Mouse (Mus musculus): ENCODE data around the gene Fstl1. TPM values are rescaled to one million over a fixed set of nuclear protein-coding genes. Genes with fewer than 3 reads are reported as not detected.

Fstl1 gene
- polyA plus RNA-seq, 1 experiment from 2014 or later, result 420 TPM

GRCm38 (mm10) chr16:37752876-37753275 lies 23.8 kb upstream of the Fstl1 start:
- WGBS, result 32% methylated on average over 2 of the region's 2 CpGs
- no peak overlapping the region for H3K4me2 ChIP-seq (ENCODE audit: low read depth, low read length)
- H3K27me3 ChIP-seq (ENCODE audit: control insufficient read depth, insufficient read depth, low read length), result no peaks in the 10 kb centered on the region
- no peak overlapping the region for H3K4me3 ChIP-seq (ENCODE audit: low read length)
- no peak overlapping the region for H3K9ac ChIP-seq (ENCODE audit: low read length)
- H3K36me3 ChIP-seq (ENCODE audit: control insufficient read depth, insufficient read depth), result no peaks in the 10 kb centered on the region
- peak; percentile 25; the same call in 1 of the 2 replicates for ATAC-seq (replicated peaks; ENCODE audit: extremely low read depth, insufficient read depth, low FRiP score)
- no peaks in the 10 kb centered on the region for H3K9me3 ChIP-seq (replicated peaks; ENCODE audit: control insufficient read depth, low read length)
- peaks cover 36% of the 10 kb centered on the region for H3K4me1 ChIP-seq (ENCODE audit: control insufficient read depth, insufficient read depth, low read length)
- H3K27ac ChIP-seq (ENCODE audit: low read length), result peak overlapping the region; percentile 10

- no peak overlapping the region for H3K4me3 ChIP-seq (ENCODE audit: low read length)
- no peaks in the 10 kb centered on the region for H3K9me3 ChIP-seq (replicated peaks; ENCODE audit: control insufficient read depth, low read length)
- H3K4me2 ChIP-seq (ENCODE audit: low read depth, low read length), result no peak overlapping the region
- peak overlapping the region; percentile 83 for H3K27ac ChIP-seq (ENCODE audit: low read length)
- H3K36me3 ChIP-seq (ENCODE audit: control insufficient read depth, insufficient read depth), result no peaks in the 10 kb centered on the region
- no peaks in the 10 kb centered on the region for H3K27me3 ChIP-seq (ENCODE audit: control insufficient read depth, insufficient read depth, low read length)
- 43% methylated on average over 1 of the region's 1 CpGs for WGBS
- H3K4me1 ChIP-seq (ENCODE audit: control insufficient read depth, insufficient read depth, low read length), result peaks cover 37% of the 10 kb centered on the region
- no peak for ATAC-seq (replicated peaks; ENCODE audit: extremely low read depth, insufficient read depth, low FRiP score)
- no peak overlapping the region for H3K9ac ChIP-seq (ENCODE audit: low read length)
These were observed 22.9 kb upstream of the Fstl1 start for GRCm38 (mm10) chr16:37753809-37754208.

GRCm38 (mm10) chr16:37754483-37754882 lies 22.2 kb upstream of the Fstl1 start:
- 16% methylated on average over 4 of the region's 4 CpGs for WGBS
- Histone ChIP-seq H3K27me3 (ENCODE audit: control insufficient read depth, insufficient read depth, low read length) (no peaks in the 10 kb centered on the region), H3K9ac (ENCODE audit: low read length) (0 out of 2 replicates have a peak overlapping the region, but pooled peaks have one; percentile 1), H3K9me3 (replicated peaks; ENCODE audit: control insufficient read depth, low read length) (no peaks in the 10 kb centered on the region), H3K4me3 (ENCODE audit: low read length) (no peak overlapping the region), H3K36me3 (ENCODE audit: control insufficient read depth, insufficient read depth) (no peaks in the 10 kb centered on the region), H3K4me2 (ENCODE audit: low read depth, low read length) (no peak overlapping the region), H3K4me1 (ENCODE audit: control insufficient read depth, insufficient read depth, low read length) (peaks cover 37% of the 10 kb centered on the region), H3K27ac (ENCODE audit: low read length) (peak overlapping the region; percentile 83)
- peak; percentile 73 for ATAC-seq (replicated peaks; ENCODE audit: extremely low read depth, insufficient read depth, low FRiP score)

GRCm38 (mm10) chr16:37757223-37757622 lies 19.4 kb upstream of the Fstl1 start:
- Histone ChIP-seq H3K27me3 (ENCODE audit: control insufficient read depth, insufficient read depth, low read length) (no peaks in the 10 kb centered on the region), H3K4me1 (ENCODE audit: control insufficient read depth, insufficient read depth, low read length) (peaks cover 37% of the 10 kb centered on the region), H3K4me2 (ENCODE audit: low read depth, low read length) (0 out of 2 replicates have a peak overlapping the region, but pooled peaks have one; percentile 23), H3K9ac (ENCODE audit: low read length) (no peak overlapping the region), H3K4me3 (ENCODE audit: low read length) (no peak overlapping the region), H3K36me3 (ENCODE audit: control insufficient read depth, insufficient read depth) (no peaks in the 10 kb centered on the region), H3K27ac (ENCODE audit: low read length) (peak overlapping the region; percentile 92), H3K9me3 (replicated peaks; ENCODE audit: control insufficient read depth, low read length) (no peaks in the 10 kb centered on the region)
- ATAC-seq (replicated peaks; ENCODE audit: extremely low read depth, insufficient read depth, low FRiP score), result peak; percentile 58
- 64% methylated on average over 2 of the region's 2 CpGs for WGBS

- Histone ChIP-seq H3K27me3 (ENCODE audit: control insufficient read depth, insufficient read depth, low read length) (no peaks in the 10 kb centered on the region), H3K4me2 (ENCODE audit: low read depth, low read length) (no peak overlapping the region), H3K4me3 (ENCODE audit: low read length) (no peak overlapping the region), H3K4me1 (ENCODE audit: control insufficient read depth, insufficient read depth, low read length) (peaks cover 5% of the 10 kb centered on the region; the same call in 1 of the 2 replicates), H3K36me3 (ENCODE audit: control insufficient read depth, insufficient read depth) (no peaks in the 10 kb centered on the region), H3K27ac (ENCODE audit: low read length) (no peak overlapping the region), H3K9me3 (replicated peaks; ENCODE audit: control insufficient read depth, low read length) (no peaks in the 10 kb centered on the region), H3K9ac (ENCODE audit: low read length) (no peak overlapping the region)
- 65% methylated on average over 5 of the region's 5 CpGs for WGBS
- no peak for ATAC-seq (replicated peaks; ENCODE audit: extremely low read depth, insufficient read depth, low FRiP score)
These were observed 12.9 kb upstream of the Fstl1 start for GRCm38 (mm10) chr16:37763797-37764196.

GRCm38 (mm10) chr16:37776166-37776859 lies 360 bp upstream of the Fstl1 start:
- ATAC-seq (replicated peaks; ENCODE audit: extremely low read depth, insufficient read depth, low FRiP score), result 0 out of 2 replicates have a peak, but pooled peaks have one; percentile 12
- peak overlapping the region; percentile 83 for H3K4me3 ChIP-seq (ENCODE audit: low read length)
- H3K36me3 ChIP-seq (ENCODE audit: control insufficient read depth, insufficient read depth), result 0 out of 2 replicates have a peak, but pooled peaks cover 4% of the 10 kb centered on the region
- H3K9ac ChIP-seq (ENCODE audit: low read length), result peak overlapping the region; percentile 91
- H3K4me2 ChIP-seq (ENCODE audit: low read depth, low read length), result peak overlapping the region; percentile 62
- peaks cover 19% of the 10 kb centered on the region for H3K4me1 ChIP-seq (ENCODE audit: control insufficient read depth, insufficient read depth, low read length)
- H3K27ac ChIP-seq (ENCODE audit: low read length), result no peak overlapping the region; the same call in 1 of the 2 replicates
- WGBS, result 32% methylated on average over 14 of the region's 14 CpGs
- H3K27me3 ChIP-seq (ENCODE audit: control insufficient read depth, insufficient read depth, low read length), result no peaks in the 10 kb centered on the region
- H3K9me3 ChIP-seq (replicated peaks; ENCODE audit: control insufficient read depth, low read length), result no peaks in the 10 kb centered on the region

GRCm38 (mm10) chr16:37777796-37778475 lies 1.3 kb downstream of the Fstl1 start:
- Histone ChIP-seq H3K9ac (ENCODE audit: low read length) (peak overlapping the region; percentile 91), H3K36me3 (ENCODE audit: control insufficient read depth, insufficient read depth) (0 out of 2 replicates have a peak, but pooled peaks cover 5% of the 10 kb centered on the region), H3K4me1 (ENCODE audit: control insufficient read depth, insufficient read depth, low read length) (peaks cover 19% of the 10 kb centered on the region), H3K9me3 (replicated peaks; ENCODE audit: control insufficient read depth, low read length) (no peaks in the 10 kb centered on the region), H3K4me2 (ENCODE audit: low read depth, low read length) (peak overlapping the region; percentile 62), H3K4me3 (ENCODE audit: low read length) (peak overlapping the region; percentile 83), H3K27me3 (ENCODE audit: control insufficient read depth, insufficient read depth, low read length) (no peaks in the 10 kb centered on the region), H3K27ac (ENCODE audit: low read length) (peak overlapping the region; percentile 84)
- ATAC-seq (replicated peaks; ENCODE audit: extremely low read depth, insufficient read depth, low FRiP score), result no peak
- WGBS, result 16% methylated on average over 4 of the region's 4 CpGs

GRCm38 (mm10) chr16:37778529-37778928 lies 1.9 kb downstream of the Fstl1 start:
- Histone ChIP-seq H3K36me3 (ENCODE audit: control insufficient read depth, insufficient read depth) (peaks cover 8% of the 10 kb centered on the region; the same call in 1 of the 2 replicates), H3K9ac (ENCODE audit: low read length) (peak overlapping the region; percentile 91), H3K4me2 (ENCODE audit: low read depth, low read length) (peak overlapping the region; percentile 62), H3K9me3 (replicated peaks; ENCODE audit: control insufficient read depth, low read length) (no peaks in the 10 kb centered on the region), H3K4me3 (ENCODE audit: low read length) (peak overlapping the region; percentile 83), H3K27me3 (ENCODE audit: control insufficient read depth, insufficient read depth, low read length) (no peaks in the 10 kb centered on the region), H3K4me1 (ENCODE audit: control insufficient read depth, insufficient read depth, low read length) (peaks cover 19% of the 10 kb centered on the region), H3K27ac (ENCODE audit: low read length) (peak overlapping the region; percentile 84)
- WGBS, result 39% methylated on average over 5 of the region's 5 CpGs
- no peak for ATAC-seq (replicated peaks; ENCODE audit: extremely low read depth, insufficient read depth, low FRiP score)
